Mouse (Mus musculus) forebrain, embryonic 14.5 days (tissue): ENCODE measurements around the gene Lyl1. TPM values are rescaled to one million over a fixed set of nuclear protein-coding genes. Genes with fewer than 3 reads are reported as not detected.

Experiments used
- ATAC-seq: fragments of 200-750 bp; cut with Nextera tagmentation; 2 replicates; pipeline ENCODE4 v1.8.0; 2017; ENCODE audit warnings: mild to moderate bottlenecking, moderate library complexity
- DNase-seq: peaks from one replicate; pipeline ENCODE4 v3.0.0-alpha.2; 2015; ENCODE audit warnings: low spot score
- H3K27ac ChIP-seq: fragments of 300-500 bp; sonication (generic); 2 replicates; pipeline ENCODE4 v1.5.1; 2014; ENCODE audit warnings: low read depth, mild to moderate bottlenecking, control low read depth, low read length, moderate library complexity
- H3K27me3 ChIP-seq: fragments of 300-500 bp; sonication (generic); replicated peaks from 2 replicates; pipeline ENCODE4 v1.6.1; 2014; ENCODE audit warnings: low read length, control low read depth, mixed read lengths; ENCODE audit not compliant: control insufficient read depth, insufficient read depth
- H3K36me3 ChIP-seq: fragments of 300-500 bp; sonication (generic); 2 replicates; pipeline ENCODE4 v1.6.1; 2014; ENCODE audit warnings: low read length, control low read depth; ENCODE audit not compliant: control insufficient read depth, insufficient read depth
- H3K4me1 ChIP-seq: fragments of 300-500 bp; sonication (generic); 2 replicates; pipeline ENCODE4 v1.6.1; 2014; ENCODE audit warnings: antibody characterized with exemption, low read length, control low read depth; ENCODE audit not compliant: control insufficient read depth, insufficient read depth
- H3K4me2 ChIP-seq: fragments of 300-500 bp; sonication (generic); 2 replicates; pipeline ENCODE4 v1.6.1; 2014; ENCODE audit warnings: mild to moderate bottlenecking, control low read depth, low read length
- H3K4me3 ChIP-seq: fragments of 300-500 bp; sonication (generic); 2 replicates; pipeline ENCODE4 v1.5.1; 2014; ENCODE audit warnings: low read depth, low read length, control low read depth
- H3K9ac ChIP-seq: fragments of 300-500 bp; sonication (generic); 2 replicates; pipeline ENCODE4 v1.6.1; 2014; ENCODE audit warnings: mild to moderate bottlenecking, low read length, control low read depth, moderate library complexity
- H3K9me3 ChIP-seq: fragments of 300-500 bp; sonication (generic); replicated peaks from 2 replicates; pipeline ENCODE4 v1.6.1; 2016; ENCODE audit warnings: low read length, control low read depth, mixed read lengths; ENCODE audit not compliant: control insufficient read depth
- WGBS: fragments of 180-500 bp; shearing (Covaris S2); extraction: QIAGEN DNeasy Blood & Tissue Kit; methylation state at CpG from one replicate; pipeline ENCODE4 v1.1.7; 2014; 5-methylcytosine and 5-hydroxymethylcytosine counted together
- polyA plus RNA-seq: library from polyadenylated mRNA; unstranded; fragments of >200 nt; fragmentation: Nextera tagmentation; extraction: Ambion mirVana; gene quantifications from 2 replicates; pipeline ENCODE4 v1.2.1, GENCODE M21; 2014

Lyl1 gene
- polyA plus RNA-seq, 1 experiment from 2014 or later = 2.9 TPM

GRCm38 (mm10) chr8:84730541-84731370 lies 29.5 kb downstream of the Lyl1 start:
- ATAC-seq (peak; percentile 15), DNase-seq (no peak)
- peak overlapping the region; percentile 92 for H3K27ac ChIP-seq
- H3K4me2 ChIP-seq = peak overlapping the region; percentile 23
- H3K9ac ChIP-seq = peak overlapping the region; percentile 51
- H3K27me3 ChIP-seq = no peaks in the 10 kb centered on the region
- H3K36me3 ChIP-seq = peaks cover 32% of the 10 kb centered on the region
- 23% methylated on average over 9 of the region's 9 CpGs for WGBS
- H3K4me3 ChIP-seq = no peak overlapping the region
- no peaks in the 10 kb centered on the region for H3K9me3 ChIP-seq
- H3K4me1 ChIP-seq = peaks cover 80% of the 10 kb centered on the region

- Histone ChIP-seq H3K4me2 (0 out of 2 replicates have a peak overlapping the region, but pooled peaks have one; percentile 23), H3K4me3 (no peak overlapping the region), H3K9ac (peak overlapping the region; percentile 51), H3K27me3 (no peaks in the 10 kb centered on the region), H3K9me3 (no peaks in the 10 kb centered on the region), H3K36me3 (peaks cover 24% of the 10 kb centered on the region), H3K27ac (peak overlapping the region; percentile 92), H3K4me1 (peaks cover 74% of the 10 kb centered on the region)
- ATAC-seq (no peak), DNase-seq (no peak)
- 59% methylated on average over 11 of the region's 11 CpGs for WGBS
These were observed 30.3 kb downstream of the Lyl1 start for GRCm38 (mm10) chr8:84731371-84732177.

- DNase-seq (no peak), ATAC-seq (no peak)
- Histone ChIP-seq H3K4me3 (no peak overlapping the region), H3K27me3 (no peaks in the 10 kb centered on the region), H3K36me3 (peaks cover 14% of the 10 kb centered on the region), H3K4me1 (peaks cover 72% of the 10 kb centered on the region), H3K9ac (no peak overlapping the region), H3K9me3 (no peaks in the 10 kb centered on the region), H3K27ac (peak overlapping the region; percentile 92), H3K4me2 (no peak overlapping the region)
- 59% methylated on average over 5 of the region's 5 CpGs for whole genome bisulfite sequencing
These were observed 31.3 kb downstream of the Lyl1 start for GRCm38 (mm10) chr8:84732545-84732944.

- peaks cover 12% of the 10 kb centered on the region; the same call in 1 of the 2 replicates for H3K36me3 ChIP-seq
- DNase-seq (no peak), ATAC-seq (no peak)
- no peak overlapping the region for H3K4me3 ChIP-seq
- H3K9me3 ChIP-seq = no peaks in the 10 kb centered on the region
- H3K27ac ChIP-seq = peak overlapping the region; percentile 92; the same call in 1 of the 2 replicates
- 51% methylated on average over 6 of the region's 6 CpGs for WGBS
- no peak overlapping the region for H3K4me2 ChIP-seq
- peaks cover 74% of the 10 kb centered on the region for H3K4me1 ChIP-seq
- H3K27me3 ChIP-seq = no peaks in the 10 kb centered on the region
- peak overlapping the region; percentile 26; the same call in 1 of the 2 replicates for H3K9ac ChIP-seq
These were observed 31.7 kb downstream of the Lyl1 start for GRCm38 (mm10) chr8:84732996-84733395.

- Histone ChIP-seq H3K4me1 (peaks cover 75% of the 10 kb centered on the region), H3K9me3 (no peaks in the 10 kb centered on the region), H3K4me3 (no peak overlapping the region), H3K36me3 (peaks cover 10% of the 10 kb centered on the region; the same call in 1 of the 2 replicates), H3K27me3 (no peaks in the 10 kb centered on the region), H3K27ac (peak overlapping the region; percentile 92), H3K9ac (no peak overlapping the region), H3K4me2 (no peak overlapping the region)
- ATAC-seq (no peak), DNase-seq (no peak)
- WGBS = 83% methylated on average over 6 of the region's 6 CpGs
These were observed 32.7 kb downstream of the Lyl1 start for GRCm38 (mm10) chr8:84733959-84734358.

GRCm38 (mm10) chr8:84734680-84735079 lies 33.4 kb downstream of the Lyl1 start:
- no peak overlapping the region for H3K4me2 ChIP-seq
- no peak overlapping the region for H3K27ac ChIP-seq
- no peaks in the 10 kb centered on the region for H3K27me3 ChIP-seq
- peaks cover 75% of the 10 kb centered on the region for H3K4me1 ChIP-seq
- no peaks in the 10 kb centered on the region for H3K9me3 ChIP-seq
- DNase-seq (no peak), ATAC-seq (no peak)
- no peak overlapping the region for H3K9ac ChIP-seq
- no peak overlapping the region for H3K4me3 ChIP-seq
- WGBS = 83% methylated on average over 2 of the region's 2 CpGs
- H3K36me3 ChIP-seq = peaks cover 7% of the 10 kb centered on the region; the same call in 1 of the 2 replicates

- H3K27me3 ChIP-seq = no peaks in the 10 kb centered on the region
- H3K27ac ChIP-seq = peak overlapping the region; percentile 6; the same call in 1 of the 2 replicates
- H3K9me3 ChIP-seq = no peaks in the 10 kb centered on the region
- no peak overlapping the region for H3K4me3 ChIP-seq
- no peak for DNase-seq
- no peak for ATAC-seq
- peak overlapping the region; percentile 35 for H3K9ac ChIP-seq
- H3K4me2 ChIP-seq = no peak overlapping the region
- peaks cover 76% of the 10 kb centered on the region for H3K4me1 ChIP-seq
- 41% methylated on average over 2 of the region's 2 CpGs for WGBS
- H3K36me3 ChIP-seq = peaks cover 7% of the 10 kb centered on the region; the same call in 1 of the 2 replicates
These were observed 34.3 kb downstream of the Lyl1 start for GRCm38 (mm10) chr8:84735597-84735996.

GRCm38 (mm10) chr8:84736521-84736920 lies 35.3 kb downstream of the Lyl1 start:
- Histone ChIP-seq H3K4me3 (no peak overlapping the region), H3K4me1 (peaks cover 69% of the 10 kb centered on the region), H3K36me3 (peaks cover 7% of the 10 kb centered on the region; the same call in 1 of the 2 replicates), H3K27ac (no peak overlapping the region), H3K9me3 (no peaks in the 10 kb centered on the region), H3K4me2 (no peak overlapping the region), H3K9ac (peak overlapping the region; percentile 35; the same call in 1 of the 2 replicates), H3K27me3 (no peaks in the 10 kb centered on the region)
- 84% methylated on average over 4 of the region's 4 CpGs for WGBS
- ATAC-seq (no peak), DNase-seq (no peak)
